Mouse (Mus musculus): ENCODE measurements around the gene Krtap11-1. TPM values are rescaled to one million over a fixed set of nuclear protein-coding genes. Genes with fewer than 3 reads are reported as not detected.

Gene Krtap11-1
- not detected in 2 replicates for polyA plus RNA-seq (2014; fragmentation: Nextera tagmentation; extraction: Ambion mirVana)

- Histone ChIP-seq H3K27me3 (replicated peaks; ENCODE audit: control insufficient read depth, insufficient read depth, low read length) (no peaks in the 10 kb centered on the region), H3K9me3 (ENCODE audit: control insufficient read depth, low read length) (no peaks in the 10 kb centered on the region), H3K9ac (ENCODE audit: low read length) (no peak within 1 kb of the TSS), H3K27ac (ENCODE audit: low read depth) (no peak within 1 kb of the TSS), H3K4me1 (replicated peaks; ENCODE audit: control insufficient read depth, insufficient read depth, low read length) (no peaks in the 10 kb centered on the region), H3K4me3 (ENCODE audit: low read depth, low read length) (no peak within 1 kb of the TSS), H3K36me3 (ENCODE audit: control insufficient read depth, insufficient read depth, low read length) (no peaks in the 10 kb centered on the region), H3K4me2 (ENCODE audit: low read length) (no peak within 1 kb of the TSS)
- DNase-seq (ENCODE audit: low spot score) (no peak), ATAC-seq (replicated peaks; ENCODE audit: low FRiP score, low TSS enrichment, low read depth) (no peak)
- WGBS, result 85% methylated on average over 5 of the region's 5 CpGs
These were observed at the start of gene Krtap11-1 for GRCm38 (mm10) chr16:89571083-89571482. Krtap11-1 (minus strand) TSS chr16:89571183.

- Histone ChIP-seq H3K27ac (ENCODE audit: low read depth) (no peak overlapping the region), H3K4me2 (ENCODE audit: low read length) (no peak overlapping the region), H3K9me3 (ENCODE audit: control insufficient read depth, low read length) (no peaks in the 10 kb centered on the region), H3K36me3 (ENCODE audit: control insufficient read depth, insufficient read depth, low read length) (no peaks in the 10 kb centered on the region), H3K27me3 (replicated peaks; ENCODE audit: control insufficient read depth, insufficient read depth, low read length) (no peaks in the 10 kb centered on the region), H3K9ac (ENCODE audit: low read length) (no peak overlapping the region), H3K4me1 (replicated peaks; ENCODE audit: control insufficient read depth, insufficient read depth, low read length) (no peaks in the 10 kb centered on the region), H3K4me3 (ENCODE audit: low read depth, low read length) (no peak overlapping the region)
- ATAC-seq (replicated peaks; ENCODE audit: low FRiP score, low TSS enrichment, low read depth) (no peak), DNase-seq (ENCODE audit: low spot score) (no peak)
- 87% methylated on average over 7 of the region's 7 CpGs for WGBS
These were observed 47.2 kb upstream of the Krtap11-1 start for GRCm38 (mm10) chr16:89618190-89618589.

GRCm38 (mm10) chr16:89617251-89617650 is 46.3 kb upstream of the Krtap11-1 start:
- ATAC-seq (replicated peaks; ENCODE audit: low FRiP score, low TSS enrichment, low read depth) (no peak), DNase-seq (ENCODE audit: low spot score) (no peak)
- no peak overlapping the region for H3K9ac ChIP-seq (ENCODE audit: low read length)
- no peaks in the 10 kb centered on the region for H3K27me3 ChIP-seq (replicated peaks; ENCODE audit: control insufficient read depth, insufficient read depth, low read length)
- no peak overlapping the region for H3K27ac ChIP-seq (ENCODE audit: low read depth)
- no peaks in the 10 kb centered on the region for H3K9me3 ChIP-seq (ENCODE audit: control insufficient read depth, low read length)
- H3K4me2 ChIP-seq (ENCODE audit: low read length), result no peak overlapping the region
- H3K36me3 ChIP-seq (ENCODE audit: control insufficient read depth, insufficient read depth, low read length), result no peaks in the 10 kb centered on the region
- WGBS, result 39% methylated on average over 3 of the region's 3 CpGs
- H3K4me3 ChIP-seq (ENCODE audit: low read depth, low read length), result no peak overlapping the region
- no peaks in the 10 kb centered on the region for H3K4me1 ChIP-seq (replicated peaks; ENCODE audit: control insufficient read depth, insufficient read depth, low read length)

- no peak for DNase-seq (ENCODE audit: low spot score)
These were observed 42.7 kb upstream of the Krtap11-1 start for GRCm38 (mm10) chr16:89613726-89614125.

GRCm38 (mm10) chr16:89608791-89609185 is 37.8 kb upstream of the Krtap11-1 start:
- no peak for DNase-seq (ENCODE audit: low spot score)

More at GRCm38 (mm10) chr16:89613726-89614125, 42.7 kb upstream of the Krtap11-1 start:
- H3K4me2 ChIP-seq (ENCODE audit: low read length), result no peak overlapping the region
- ATAC-seq (replicated peaks; ENCODE audit: low FRiP score, low TSS enrichment, low read depth), result no peak
- no peaks in the 10 kb centered on the region for H3K9me3 ChIP-seq (ENCODE audit: control insufficient read depth, low read length)
- no peak overlapping the region for H3K4me3 ChIP-seq (ENCODE audit: low read depth, low read length)
- H3K36me3 ChIP-seq (ENCODE audit: control insufficient read depth, insufficient read depth, low read length), result no peaks in the 10 kb centered on the region
- 86% methylated on average over 12 of the region's 12 CpGs for WGBS
- H3K9ac ChIP-seq (ENCODE audit: low read length), result no peak overlapping the region
- H3K27me3 ChIP-seq (replicated peaks; ENCODE audit: control insufficient read depth, insufficient read depth, low read length), result no peaks in the 10 kb centered on the region
- H3K27ac ChIP-seq (ENCODE audit: low read depth), result no peak overlapping the region
- no peaks in the 10 kb centered on the region for H3K4me1 ChIP-seq (replicated peaks; ENCODE audit: control insufficient read depth, insufficient read depth, low read length)

GRCm38 (mm10) chr16:89608161-89608790 is 37.3 kb upstream of the Krtap11-1 start:
- H3K4me2 ChIP-seq (ENCODE audit: low read length), result no peak overlapping the region
- no peak for DNase-seq (ENCODE audit: low spot score)

More at GRCm38 (mm10) chr16:89608791-89609185, 37.8 kb upstream of the Krtap11-1 start:
- H3K27ac ChIP-seq (ENCODE audit: low read depth), result no peak overlapping the region
- no peak overlapping the region for H3K4me2 ChIP-seq (ENCODE audit: low read length)
- no peak for ATAC-seq (replicated peaks; ENCODE audit: low FRiP score, low TSS enrichment, low read depth)
- 76% methylated on average over 4 of the region's 4 CpGs for WGBS
- H3K27me3 ChIP-seq (replicated peaks; ENCODE audit: control insufficient read depth, insufficient read depth, low read length), result no peaks in the 10 kb centered on the region
- no peaks in the 10 kb centered on the region for H3K4me1 ChIP-seq (replicated peaks; ENCODE audit: control insufficient read depth, insufficient read depth, low read length)
- no peak overlapping the region for H3K9ac ChIP-seq (ENCODE audit: low read length)
- no peaks in the 10 kb centered on the region for H3K9me3 ChIP-seq (ENCODE audit: control insufficient read depth, low read length)
- H3K4me3 ChIP-seq (ENCODE audit: low read depth, low read length), result no peak overlapping the region
- H3K36me3 ChIP-seq (ENCODE audit: control insufficient read depth, insufficient read depth, low read length), result no peaks in the 10 kb centered on the region

GRCm38 (mm10) chr16:89606951-89607350 is 36.0 kb upstream of the Krtap11-1 start:
- Histone ChIP-seq H3K9me3 (ENCODE audit: control insufficient read depth, low read length) (no peaks in the 10 kb centered on the region), H3K4me1 (replicated peaks; ENCODE audit: control insufficient read depth, insufficient read depth, low read length) (no peaks in the 10 kb centered on the region), H3K36me3 (ENCODE audit: control insufficient read depth, insufficient read depth, low read length) (no peaks in the 10 kb centered on the region), H3K4me3 (ENCODE audit: low read depth, low read length) (no peak overlapping the region), H3K4me2 (ENCODE audit: low read length) (no peak overlapping the region), H3K27me3 (replicated peaks; ENCODE audit: control insufficient read depth, insufficient read depth, low read length) (no peaks in the 10 kb centered on the region), H3K9ac (ENCODE audit: low read length) (no peak overlapping the region), H3K27ac (ENCODE audit: low read depth) (no peak overlapping the region)
- ATAC-seq (replicated peaks; ENCODE audit: low FRiP score, low TSS enrichment, low read depth), result no peak
- DNase-seq (ENCODE audit: low spot score), result no peak
- 94% methylated on average over 3 of the region's 3 CpGs for WGBS

More at GRCm38 (mm10) chr16:89608161-89608790, 37.3 kb upstream of the Krtap11-1 start:
- no peaks in the 10 kb centered on the region for H3K4me1 ChIP-seq (replicated peaks; ENCODE audit: control insufficient read depth, insufficient read depth, low read length)
- no peak for ATAC-seq (replicated peaks; ENCODE audit: low FRiP score, low TSS enrichment, low read depth)
- no peaks in the 10 kb centered on the region for H3K9me3 ChIP-seq (ENCODE audit: control insufficient read depth, low read length)
- no peaks in the 10 kb centered on the region for H3K27me3 ChIP-seq (replicated peaks; ENCODE audit: control insufficient read depth, insufficient read depth, low read length)
- no peaks in the 10 kb centered on the region for H3K36me3 ChIP-seq (ENCODE audit: control insufficient read depth, insufficient read depth, low read length)
- H3K4me3 ChIP-seq (ENCODE audit: low read depth, low read length), result no peak overlapping the region
- no peak overlapping the region for H3K27ac ChIP-seq (ENCODE audit: low read depth)
- 92% methylated on average over 12 of the region's 12 CpGs for WGBS
- H3K9ac ChIP-seq (ENCODE audit: low read length), result no peak overlapping the region

GRCm38 (mm10) chr16:89587209-89587608 is 16.2 kb upstream of the Krtap11-1 start:
- H3K27ac ChIP-seq (ENCODE audit: low read depth), result no peak overlapping the region
- no peaks in the 10 kb centered on the region for H3K27me3 ChIP-seq (replicated peaks; ENCODE audit: control insufficient read depth, insufficient read depth, low read length)
- no peak overlapping the region for H3K4me3 ChIP-seq (ENCODE audit: low read depth, low read length)
- H3K4me2 ChIP-seq (ENCODE audit: low read length), result no peak overlapping the region
- H3K9me3 ChIP-seq (ENCODE audit: control insufficient read depth, low read length), result peaks cover 5% of the 10 kb centered on the region
- no peak overlapping the region for H3K9ac ChIP-seq (ENCODE audit: low read length)
- DNase-seq (ENCODE audit: low spot score) (no peak), ATAC-seq (replicated peaks; ENCODE audit: low FRiP score, low TSS enrichment, low read depth) (no peak)
- H3K36me3 ChIP-seq (ENCODE audit: control insufficient read depth, insufficient read depth, low read length), result no peaks in the 10 kb centered on the region
- 65% methylated on average over 3 of the region's 3 CpGs for WGBS
- H3K4me1 ChIP-seq (replicated peaks; ENCODE audit: control insufficient read depth, insufficient read depth, low read length), result no peaks in the 10 kb centered on the region
